Mouse (Mus musculus): ENCODE measurements at regions not wholly inside any gene's neighbourhood (a gene's known extent, or its start where the extent isn't known, plus 50 kb on each side); places are given as distances from the start of the nearest gene placed in this dataset.

DNA sequence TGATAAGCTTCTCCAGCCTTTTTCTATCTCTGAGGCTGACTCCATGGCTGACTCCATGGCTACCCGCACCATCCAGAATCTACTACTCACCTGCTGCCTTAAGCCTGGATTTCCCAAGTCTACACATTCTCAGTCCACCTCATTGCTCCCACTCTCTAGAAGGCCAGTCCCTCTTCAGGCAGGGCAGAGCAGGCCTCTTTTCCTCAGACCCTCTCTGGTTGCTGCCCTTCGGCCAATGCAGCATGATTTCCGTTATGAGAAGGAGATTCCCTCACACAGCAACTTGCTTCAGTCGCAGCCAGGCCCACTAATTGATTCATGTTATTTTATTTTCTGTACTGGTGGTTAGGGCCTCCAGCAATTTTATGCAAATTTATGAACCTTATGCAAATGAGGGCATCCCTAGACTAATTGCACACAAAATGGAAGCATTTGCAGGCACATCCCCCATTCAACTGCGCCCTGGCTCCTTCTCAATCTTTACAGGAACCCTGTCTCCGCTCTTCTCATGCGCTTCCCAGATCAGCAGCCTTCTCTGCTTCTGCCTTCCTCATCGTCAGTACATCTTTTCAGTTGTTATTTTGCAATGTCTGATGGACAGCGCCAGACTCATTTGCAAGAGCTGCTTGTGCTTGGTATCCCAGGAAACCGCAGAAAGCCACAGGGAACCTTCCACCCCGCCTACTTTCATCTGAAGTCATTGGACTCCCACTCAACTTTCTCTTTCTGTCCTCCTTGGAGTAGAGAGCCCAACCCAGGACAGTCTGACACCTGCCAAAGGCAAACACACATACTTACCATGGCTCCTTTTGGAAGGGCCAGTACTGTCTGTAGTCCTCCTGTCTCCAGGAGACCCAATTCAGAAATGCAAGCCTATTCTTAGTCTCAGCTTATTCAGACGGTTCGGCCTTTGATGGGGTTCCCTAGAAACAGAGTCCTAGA, 199.6 kb upstream of the H2al1a start:
- TF ChIP-seq NANOG (IDR thresholded peaks at IDR 0.05; ENCODE audit: borderline replicate concordance, low read length) (no peak), CTCF (conservative IDR thresholded peaks at IDR 0.05; ENCODE audit: low read length) (no peak), POU5F1 (IDR thresholded peaks at IDR 0.05; ENCODE audit: borderline replicate concordance, low read length) (no peak)

Measured in E14TG2a.4 (cell line).